Mouse (Mus musculus): ENCODE data around the gene Zbtb46.

Gene Zbtb46

GRCm38 (mm10) chr2:181401497-181401896 lies 57.7 kb downstream of the Zbtb46 start:
- no peak for DNase-seq

GRCm38 (mm10) chr2:181397207-181397761 lies 61.9 kb downstream of the Zbtb46 start:
- no peak for DNase-seq

GRCm38 (mm10) chr2:181394086-181394485 lies 65.1 kb downstream of the Zbtb46 start:
- no peak for DNase-seq

GRCm38 (mm10) chr2:181392600-181393213 lies 66.5 kb downstream of the Zbtb46 start:
- peak; percentile 91 for DNase-seq

- DNase-seq: no peak
Observed at GRCm38 (mm10) chr2:181391541-181391940, 67.7 kb downstream of the Zbtb46 start.

GRCm38 (mm10) chr2:181391022-181391421 lies 68.2 kb downstream of the Zbtb46 start:
- no peak for DNase-seq

GRCm38 (mm10) chr2:181390136-181390870 lies 68.9 kb downstream of the Zbtb46 start:
- DNase-seq: no peak

GRCm38 (mm10) chr2:181386663-181387210 lies 72.5 kb downstream of the Zbtb46 start:
- no peak for DNase-seq

- DNase-seq: peak; percentile 64
Observed at GRCm38 (mm10) chr2:181385885-181386284, 73.3 kb downstream of the Zbtb46 start.

- no peak for DNase-seq
Observed at GRCm38 (mm10) chr2:181384919-181385391, 74.3 kb downstream of the Zbtb46 start.

- DNase-seq: no peak
Observed at GRCm38 (mm10) chr2:181384463-181384862, 74.8 kb downstream of the Zbtb46 start.

- DNase-seq: no peak
Observed at GRCm38 (mm10) chr2:181381631-181382306, 77.5 kb downstream of the Zbtb46 start.

- no peak for DNase-seq
Observed at GRCm38 (mm10) chr2:181381107-181381506, 78.1 kb downstream of the Zbtb46 start.

GRCm38 (mm10) chr2:181380251-181380650 lies 79.0 kb downstream of the Zbtb46 start:
- no peak for DNase-seq

- no peak for DNase-seq
Observed at GRCm38 (mm10) chr2:181379778-181380177, 79.4 kb downstream of the Zbtb46 start, which contains the start of gene Lime1. Gene Lime1, plus strand, starts transcription at chr2:181380078.

GRCm38 (mm10) chr2:181378701-181379100 lies 80.5 kb downstream of the Zbtb46 start:
- no peak for DNase-seq

GRCm38 (mm10) chr2:181377230-181377629 lies 82.0 kb downstream of the Zbtb46 start:
- no peak for DNase-seq

GRCm38 (mm10) chr2:181375787-181376186 lies 83.4 kb downstream of the Zbtb46 start:
- DNase-seq: no peak

- no peak for DNase-seq
Observed at GRCm38 (mm10) chr2:181370001-181370400, 89.2 kb downstream of the Zbtb46 start.

- DNase-seq: no peak
Observed at GRCm38 (mm10) chr2:181365655-181366075, 93.6 kb downstream of the Zbtb46 start.

- DNase-seq: peak; percentile 91
Observed at GRCm38 (mm10) chr2:181364860-181365596, 94.2 kb downstream of the Zbtb46 start, which contains the start of the genes Zgpat and Arfrp1. Gene Zgpat, plus strand, starts transcription at chr2:181364928. Gene Arfrp1, minus strand, starts transcription at chr2:181365404.

- DNase-seq: no peak
Observed at GRCm38 (mm10) chr2:181364487-181364859, 94.8 kb downstream of the Zbtb46 start.
